Mouse (Mus musculus) CH12.LX (cell line): ENCODE data around the gene 2900011O08Rik. TPM values are rescaled to one million over a fixed set of nuclear protein-coding genes. Genes with fewer than 3 reads are reported as not detected.

Source experiments
- DNase-seq: peaks from one replicate; pipeline ENCODE4 v3.0.0-alpha.2; 2013; ENCODE audit errors: extremely low read depth
- H3K27ac ChIP-seq: 2 replicates; pipeline ENCODE4 v1.5.1; 2012; ENCODE audit warnings: low read depth, mild to moderate bottlenecking, control low read depth, moderate library complexity; ENCODE audit not compliant: insufficient read depth
- H3K27me3 ChIP-seq: replicated peaks from 2 replicates; pipeline ENCODE3; 2012; ENCODE audit warnings: inconsistent platforms
- H3K36me3 ChIP-seq, 2 experiments: replicated peaks in 1 of 2; 2 replicates each; pipeline versions ENCODE3 to v1.6.1; 2012; ENCODE audit warnings: inconsistent platforms in 1 of 2, low read length in 1 of 2, mild to moderate bottlenecking in 1 of 2, mixed read lengths in 1 of 2, moderate library complexity in 1 of 2; ENCODE audit not compliant: control insufficient read depth in 1 of 2, insufficient read depth in 1 of 2
- H3K4me1 ChIP-seq, 2 experiments: 2 replicates each; pipeline ENCODE4 v1.6.1; 2012; ENCODE audit warnings: inconsistent platforms in 1 of 2, moderate library complexity in 1 of 2; ENCODE audit not compliant: insufficient read depth in 2 of 2, control insufficient read depth in 1 of 2
- H3K4me2 ChIP-seq: 2 replicates; pipeline ENCODE4 v1.6.1; 2012; ENCODE audit warnings: low read depth, mild to moderate bottlenecking, control low read depth; ENCODE audit not compliant: poor library complexity, insufficient read depth, severe bottlenecking
- H3K4me3 ChIP-seq, 3 experiments: fragments of 150-350 bp in 1 of 3; sonication (generic) in 1 of 3; replicated peaks in 1 of 3; 2 replicates each; pipeline versions ENCODE3 to v1.5.1; 2011 to 2012; ENCODE audit warnings: low read depth in 2 of 3, low read length in 2 of 3, mild to moderate bottlenecking in 2 of 3, moderate library complexity in 2 of 3, control low read depth in 1 of 3, improper control_type of control experiment in 1 of 3, inconsistent platforms in 1 of 3, mixed read lengths in 1 of 3; ENCODE audit not compliant: poor library complexity in 1 of 3
- H3K79me2 ChIP-seq: replicated peaks from 2 replicates; pipeline ENCODE4 v1.6.1; 2012; ENCODE audit warnings: mild to moderate bottlenecking, moderate library complexity; ENCODE audit not compliant: control insufficient read depth, poor library complexity, insufficient read depth, severe bottlenecking; ENCODE audit errors: extremely low read depth
- H3K9ac ChIP-seq: 2 replicates; pipeline ENCODE4 v1.6.1; 2012; ENCODE audit warnings: low read depth, mild to moderate bottlenecking, control low read depth, moderate library complexity; ENCODE audit not compliant: insufficient read depth
- H3K9me3 ChIP-seq: replicated peaks from 2 replicates; pipeline ENCODE3; 2012; ENCODE audit warnings: low read length, inconsistent platforms, mixed read lengths
- BHLHE40 ChIP-seq: IDR thresholded peaks from 2 replicates; pipeline ENCODE4 v1.6.1; 2011; ENCODE audit warnings: mild to moderate bottlenecking, low read depth, low read length, improper control_type of control experiment
- CHD2 ChIP-seq: IDR thresholded peaks from 2 replicates; pipeline ENCODE4 v1.6.1; 2011; ENCODE audit warnings: low read length, improper control_type of control experiment
- E2F4 ChIP-seq: IDR thresholded peaks from 2 replicates; pipeline ENCODE4 v1.6.1; 2011; ENCODE audit warnings: low read depth, low read length, improper control_type of control experiment; ENCODE audit not compliant: insufficient replicate concordance
- ETS1 ChIP-seq: conservative IDR thresholded peaks from 2 replicates; pipeline ENCODE4 v1.6.1; 2012; ENCODE audit warnings: low read depth, mild to moderate bottlenecking, inconsistent platforms, low read length, improper control_type of control experiment, moderate library complexity
- GABPA ChIP-seq: IDR thresholded peaks from 2 replicates; pipeline ENCODE4 v1.6.1; 2012; ENCODE audit warnings: low read depth, low read length, improper control_type of control experiment, inconsistent platforms; ENCODE audit not compliant: insufficient replicate concordance
- HCFC1 ChIP-seq: IDR thresholded peaks from 2 replicates; pipeline ENCODE4 v1.6.1; 2012; ENCODE audit warnings: low read depth, mild to moderate bottlenecking, inconsistent platforms, low read length, improper control_type of control experiment
- IRF4 ChIP-seq: IDR thresholded peaks from 2 replicates; pipeline ENCODE4 v1.6.1; 2014; ENCODE audit warnings: low read depth, mild to moderate bottlenecking, inconsistent platforms, low read length, improper control_type of control experiment
- MAFK ChIP-seq: IDR thresholded peaks from 2 replicates; pipeline ENCODE4 v1.6.1; 2011; ENCODE audit warnings: low read length, improper control_type of control experiment; ENCODE audit not compliant: insufficient replicate concordance
- MAX ChIP-seq: IDR thresholded peaks from 2 replicates; pipeline ENCODE4 v1.6.1; 2011; ENCODE audit warnings: low read length, improper control_type of control experiment
- MEF2A ChIP-seq: IDR thresholded peaks from 2 replicates; pipeline ENCODE4 v1.6.1; 2014; ENCODE audit warnings: low read depth, mild to moderate bottlenecking, inconsistent platforms, low read length, improper control_type of control experiment, borderline replicate concordance
- MXI1 ChIP-seq: IDR thresholded peaks from 2 replicates; pipeline ENCODE4 v1.6.1; 2011; ENCODE audit warnings: mild to moderate bottlenecking, low read depth, low read length, improper control_type of control experiment
- MYC ChIP-seq: IDR thresholded peaks from 2 replicates; pipeline ENCODE4 v1.6.1; 2011; ENCODE audit warnings: low read depth, mild to moderate bottlenecking, improper control_type of control experiment, low read length
- NELFE ChIP-seq: IDR thresholded peaks from 2 replicates; pipeline ENCODE4 v1.6.1; 2011; ENCODE audit warnings: low read depth, low read length, improper control_type of control experiment
- NRF1 ChIP-seq: IDR thresholded peaks from 2 replicates; pipeline ENCODE4 v1.6.1; 2014; ENCODE audit warnings: low read depth, mild to moderate bottlenecking, inconsistent platforms, low read length, improper control_type of control experiment, moderate library complexity
- RAD21 ChIP-seq: IDR thresholded peaks from 2 replicates; pipeline ENCODE4 v1.6.1; 2011; ENCODE audit warnings: low read depth, mild to moderate bottlenecking, low read length, improper control_type of control experiment, moderate library complexity
- SIN3A ChIP-seq: IDR thresholded peaks from 2 replicates; pipeline ENCODE4 v1.6.1; 2012; ENCODE audit warnings: low read length, improper control_type of control experiment, inconsistent platforms
- SMC3 ChIP-seq: IDR thresholded peaks from 2 replicates; pipeline ENCODE4 v1.6.1; 2011; ENCODE audit warnings: low read depth, low read length, improper control_type of control experiment
- TBP ChIP-seq: conservative IDR thresholded peaks from 2 replicates; pipeline ENCODE4 v1.6.1; 2011; ENCODE audit warnings: low read depth, low read length, improper control_type of control experiment
- UBTF ChIP-seq: IDR thresholded peaks from 2 replicates; pipeline ENCODE4 v1.6.1; 2012; ENCODE audit warnings: low read depth, mild to moderate bottlenecking, inconsistent platforms, low read length, improper control_type of control experiment, moderate library complexity
- USF2 ChIP-seq: conservative IDR thresholded peaks from 2 replicates; pipeline ENCODE4 v1.6.1; 2011; ENCODE audit warnings: low read depth, low read length, improper control_type of control experiment
- ZKSCAN1 ChIP-seq: IDR thresholded peaks from 2 replicates; pipeline ENCODE4 v1.6.1; 2012; ENCODE audit warnings: low read depth, inconsistent platforms, low read length, improper control_type of control experiment, borderline replicate concordance
- dilution Hi-C: fragments of 300-500 bp; cut with MboI; formaldehyde crosslinking; loops from 2 replicates; pipeline ENCODE4 v1.14.3; 2020; ENCODE audit warnings: low sequenced_read_pairs; ENCODE audit not compliant: extremely low pct_unique_long_range_greater_than_20kb, extremely low pct_ligation_motif_present
- in situ Hi-C: fragments of 300-500 bp; cut with MboI; formaldehyde crosslinking; loops from 3 replicates; pipeline ENCODE4 v1.14.3; 2019; ENCODE audit warnings: low sequenced_read_pairs, low pct_ligation_motif_present, low pct_unique_long_range_greater_than_20kb, mixed read lengths
- polyA plus RNA-seq: library from polyadenylated mRNA; unstranded; fragments of >175 nt; gene quantifications from 2 replicates; pipeline ENCODE4 v1.2.1, GENCODE M21; 2012; ENCODE audit warnings: low read depth; ENCODE audit not compliant: insufficient read length
- total RNA-seq, 2 experiments: library from RNA; depleted of rRNA; stranded (reverse); fragments of 300-350 nt in 1 of 2; fragments of >200 nt in 1 of 2; gene quantifications; 2 replicates each; pipeline ENCODE4 v1.2.3; 2012 to 2014

Gene 2900011O08Rik
- total and polyA plus RNA-seq, 3 experiments, result not detected

GRCm38 (mm10) chr16:14004726-14005125 is 18.3 kb downstream of the 2900011O08Rik start:
- dilution Hi-C loops, result no loop called here
- peaks cover 5 to 19% of the 10 kb centered on the region in 2 experiments for H3K4me1 ChIP-seq
- H3K27me3 ChIP-seq, result peaks cover 2% of the 10 kb centered on the region
- H3K36me3 ChIP-seq, result no peaks in the 10 kb centered on the region
- no peak overlapping the region for H3K27ac ChIP-seq
- H3K79me2 ChIP-seq, result no peaks in the 10 kb centered on the region
- H3K9me3 ChIP-seq, result no peaks in the 10 kb centered on the region
- DNase-seq, result no peak
- no peak overlapping the region for H3K4me3 ChIP-seq
- no peak for TF ChIP-seq ETS1
- no peak for TF ChIP-seq ZKSCAN1
- TF ChIP-seq MEF2A, result no peak
- TF ChIP-seq MXI1, result no peak
- TF ChIP-seq MYC, result no peak
- TF ChIP-seq TBP, result no peak
- no peak for TF ChIP-seq IRF4
- TF ChIP-seq NRF1, result no peak
- no peak for TF ChIP-seq UBTF
- no peak for TF ChIP-seq USF2
- TF ChIP-seq NELFE, result no peak
- TF ChIP-seq BHLHE40, result no peak
- TF ChIP-seq RAD21, result no peak
- no peak for TF ChIP-seq MAFK
- H3K4me2 ChIP-seq, result no peak overlapping the region
- H3K9ac ChIP-seq, result no peak overlapping the region
- in situ Hi-C loops, result no loop called here

GRCm38 (mm10) chr16:14005266-14005665 is 18.9 kb downstream of the 2900011O08Rik start:
- Histone ChIP-seq H3K27me3 (peaks cover 2% of the 10 kb centered on the region), H3K27ac (no peak overlapping the region), H3K9me3 (no peaks in the 10 kb centered on the region), H3K9ac (no peak overlapping the region), H3K79me2 (no peaks in the 10 kb centered on the region), H3K4me3 (no peak overlapping the region), H3K4me1 (peaks cover 5 to 17% of the 10 kb centered on the region in 2 experiments), H3K36me3 (no peaks in the 10 kb centered on the region), H3K4me2 (no peak overlapping the region)
- in situ Hi-C loops (no loop called here), dilution Hi-C loops (no loop called here)
- no peak for DNase-seq
- TF ChIP-seq TBP, result no peak
- no peak for TF ChIP-seq E2F4
- no peak for TF ChIP-seq SIN3A
- no peak for TF ChIP-seq ZKSCAN1
- no peak for TF ChIP-seq HCFC1
- no peak for TF ChIP-seq MAX
- TF ChIP-seq GABPA, result no peak
- no peak for TF ChIP-seq SMC3
- no peak for TF ChIP-seq CHD2
